Mouse (Mus musculus) kidney, embryonic 15.5 days (tissue): ENCODE results near the gene Gpr139. TPM values are rescaled to one million over a fixed set of nuclear protein-coding genes. Genes with fewer than 3 reads are reported as not detected.

Source experiments
- ATAC-seq: fragments of 200-750 bp; cut with Nextera tagmentation; replicated peaks from 2 replicates; pipeline ENCODE4 v1.8.0; 2017; ENCODE audit warnings: moderate TSS enrichment; ENCODE audit not compliant: low FRiP score
- H3K27ac ChIP-seq: fragments of 300-500 bp; sonication (generic); 2 replicates; pipeline ENCODE4 v1.5.1; 2015; ENCODE audit warnings: mild to moderate bottlenecking, inconsistent platforms
- H3K27me3 ChIP-seq: fragments of 300-500 bp; sonication (generic); 2 replicates; pipeline ENCODE4 v1.6.1; 2015; ENCODE audit warnings: inconsistent platforms
- H3K36me3 ChIP-seq: fragments of 300-500 bp; sonication (generic); 2 replicates; pipeline ENCODE4 v1.6.1; 2015; ENCODE audit warnings: inconsistent platforms
- H3K4me1 ChIP-seq: fragments of 300-500 bp; sonication (generic); 2 replicates; pipeline ENCODE4 v1.6.1; 2015; ENCODE audit warnings: inconsistent platforms
- H3K4me2 ChIP-seq: fragments of 300-500 bp; sonication (generic); 2 replicates; pipeline ENCODE4 v1.6.1; 2015; ENCODE audit warnings: moderate library complexity, mild to moderate bottlenecking, inconsistent platforms
- H3K4me3 ChIP-seq: fragments of 300-500 bp; sonication (generic); replicated peaks from 2 replicates; pipeline ENCODE4 v1.5.1; 2015; ENCODE audit warnings: mild to moderate bottlenecking, inconsistent platforms
- H3K9ac ChIP-seq: fragments of 300-500 bp; sonication (generic); 2 replicates; pipeline ENCODE4 v1.6.1; 2015; ENCODE audit warnings: mild to moderate bottlenecking, inconsistent platforms
- H3K9me3 ChIP-seq: fragments of 300-500 bp; sonication (generic); replicated peaks from 2 replicates; pipeline ENCODE4 v1.6.1; 2016; ENCODE audit warnings: inconsistent platforms
- WGBS: fragments of 180-500 bp; shearing (Covaris S2); methylation state at CpG from one replicate; pipeline ENCODE4 v1.1.7; 2015; ENCODE audit warnings: mixed read lengths; 5-methylcytosine and 5-hydroxymethylcytosine counted together
- polyA plus RNA-seq: library from polyadenylated mRNA; unstranded; fragments of >200 nt; fragmentation: Nextera tagmentation; extraction: Ambion mirVana; gene quantifications from 2 replicates; pipeline ENCODE4 v1.2.1, GENCODE M21; 2015

Gene Gpr139
- 0.34 TPM in 1 of 2 replicates, not detected in the other for polyA plus RNA-seq

- H3K4me1 ChIP-seq = peaks cover 13% of the 10 kb centered on the region
- H3K9ac ChIP-seq = peak within 1 kb of the TSS; percentile 38
Observed at GRCm38 (mm10) chr7:119184341-119185143, at the start of gene Gpr139. TSS of gene Gpr139 (minus strand) at chr7:119184603.

GRCm38 (mm10) chr7:119230971-119231370 lies 46.6 kb upstream of the Gpr139 start:
- WGBS = 61% methylated on average over 3 of the region's 3 CpGs

More at GRCm38 (mm10) chr7:119184341-119185143, at the start of gene Gpr139:
- H3K27ac ChIP-seq = no peak within 1 kb of the TSS
- H3K9me3 ChIP-seq = no peaks in the 10 kb centered on the region
- peak; percentile 83 for ATAC-seq
- no peaks in the 10 kb centered on the region for H3K36me3 ChIP-seq
- peak within 1 kb of the TSS; percentile 93 for H3K4me2 ChIP-seq
- under 1% methylated on average over 47 of the region's 47 CpGs for WGBS
- H3K4me3 ChIP-seq = peak within 1 kb of the TSS; percentile 48
- peaks cover 57% of the 10 kb centered on the region for H3K27me3 ChIP-seq

GRCm38 (mm10) chr7:119222706-119223105 lies 38.3 kb upstream of the Gpr139 start:
- Histone ChIP-seq H3K27ac (no peak overlapping the region), H3K27me3 (no peaks in the 10 kb centered on the region), H3K4me2 (no peak overlapping the region), H3K9me3 (no peaks in the 10 kb centered on the region), H3K9ac (no peak overlapping the region), H3K4me3 (no peak overlapping the region), H3K36me3 (no peaks in the 10 kb centered on the region), H3K4me1 (no peaks in the 10 kb centered on the region)
- ATAC-seq = no peak
- WGBS = 87% methylated on average over 4 of the region's 4 CpGs

More at GRCm38 (mm10) chr7:119230971-119231370, 46.6 kb upstream of the Gpr139 start:
- Histone ChIP-seq H3K4me2 (no peak overlapping the region), H3K9me3 (no peaks in the 10 kb centered on the region), H3K4me1 (no peaks in the 10 kb centered on the region), H3K4me3 (no peak overlapping the region), H3K36me3 (no peaks in the 10 kb centered on the region), H3K27ac (no peak overlapping the region), H3K9ac (no peak overlapping the region), H3K27me3 (no peaks in the 10 kb centered on the region)
- no peak for ATAC-seq

GRCm38 (mm10) chr7:119219121-119219520 lies 34.7 kb upstream of the Gpr139 start:
- Histone ChIP-seq H3K36me3 (no peaks in the 10 kb centered on the region), H3K27ac (no peak overlapping the region)
- no peak for ATAC-seq

GRCm38 (mm10) chr7:119207251-119207650 lies 22.8 kb upstream of the Gpr139 start:
- 72% methylated on average over 3 of the region's 3 CpGs for WGBS
- no peak overlapping the region for H3K9ac ChIP-seq
- H3K27ac ChIP-seq = no peak overlapping the region
- no peaks in the 10 kb centered on the region for H3K27me3 ChIP-seq
- no peak overlapping the region for H3K4me2 ChIP-seq
- no peaks in the 10 kb centered on the region for H3K9me3 ChIP-seq
- H3K4me3 ChIP-seq = no peak overlapping the region
- no peak for ATAC-seq
- H3K4me1 ChIP-seq = no peaks in the 10 kb centered on the region
- H3K36me3 ChIP-seq = no peaks in the 10 kb centered on the region

More at GRCm38 (mm10) chr7:119219121-119219520, 34.7 kb upstream of the Gpr139 start:
- Histone ChIP-seq H3K9ac (no peak overlapping the region), H3K4me3 (no peak overlapping the region), H3K4me2 (no peak overlapping the region), H3K27me3 (no peaks in the 10 kb centered on the region), H3K4me1 (no peaks in the 10 kb centered on the region), H3K9me3 (no peaks in the 10 kb centered on the region)
- WGBS = 96% methylated on average over 2 of the region's 2 CpGs

- Histone ChIP-seq H3K27me3 (peaks cover 57% of the 10 kb centered on the region), H3K36me3 (no peaks in the 10 kb centered on the region), H3K9me3 (no peaks in the 10 kb centered on the region), H3K4me1 (peaks cover 13% of the 10 kb centered on the region), H3K27ac (no peak overlapping the region), H3K4me3 (no peak overlapping the region), H3K9ac (no peak overlapping the region), H3K4me2 (no peak overlapping the region)
- 15% methylated on average over 11 of the region's 11 CpGs for WGBS
- no peak for ATAC-seq
Observed at GRCm38 (mm10) chr7:119186374-119186773, 2.0 kb upstream of the Gpr139 start.

GRCm38 (mm10) chr7:119185181-119185940 lies 958 bp upstream of the Gpr139 start:
- Histone ChIP-seq H3K36me3 (no peaks in the 10 kb centered on the region), H3K27me3 (peaks cover 57% of the 10 kb centered on the region), H3K9me3 (no peaks in the 10 kb centered on the region), H3K9ac (no peak overlapping the region), H3K4me1 (peaks cover 13% of the 10 kb centered on the region), H3K4me2 (peak overlapping the region; percentile 93), H3K4me3 (peak overlapping the region; percentile 48), H3K27ac (no peak overlapping the region)
- ATAC-seq = no peak
- 4% methylated on average over 23 of the region's 23 CpGs for WGBS

- Histone ChIP-seq H3K9ac (no peak overlapping the region), H3K4me2 (no peak overlapping the region), H3K27me3 (peaks cover 46% of the 10 kb centered on the region), H3K36me3 (no peaks in the 10 kb centered on the region), H3K27ac (no peak overlapping the region), H3K4me3 (no peak overlapping the region), H3K4me1 (peaks cover 13% of the 10 kb centered on the region), H3K9me3 (no peaks in the 10 kb centered on the region)
- no peak for ATAC-seq
- WGBS = 68% methylated on average over 4 of the region's 4 CpGs
Observed at GRCm38 (mm10) chr7:119181053-119181452, 3.4 kb downstream of the Gpr139 start.

- Histone ChIP-seq H3K36me3 (no peaks in the 10 kb centered on the region), H3K9me3 (no peaks in the 10 kb centered on the region), H3K4me2 (no peak overlapping the region), H3K27ac (no peak overlapping the region), H3K4me3 (no peak overlapping the region), H3K4me1 (no peaks in the 10 kb centered on the region), H3K27me3 (no peaks in the 10 kb centered on the region), H3K9ac (no peak overlapping the region)
- no peak for ATAC-seq
- WGBS = 84% methylated on average over 3 of the region's 3 CpGs
Observed at GRCm38 (mm10) chr7:119160015-119160414, 24.4 kb downstream of the Gpr139 start.

- H3K27me3 ChIP-seq = no peaks in the 10 kb centered on the region
- WGBS = 67% methylated on average over 8 of the region's 8 CpGs
- no peak for ATAC-seq
Observed at GRCm38 (mm10) chr7:119111771-119112170, 72.6 kb downstream of the Gpr139 start.

GRCm38 (mm10) chr7:119105878-119106277 lies 78.5 kb downstream of the Gpr139 start:
- Histone ChIP-seq H3K4me3 (no peak overlapping the region), H3K4me1 (no peaks in the 10 kb centered on the region), H3K4me2 (no peak overlapping the region), H3K27me3 (no peaks in the 10 kb centered on the region), H3K36me3 (no peaks in the 10 kb centered on the region), H3K9ac (no peak overlapping the region), H3K27ac (no peak overlapping the region), H3K9me3 (no peaks in the 10 kb centered on the region)
- no peak for ATAC-seq
- 78% methylated on average over 4 of the region's 4 CpGs for WGBS

More at GRCm38 (mm10) chr7:119111771-119112170, 72.6 kb downstream of the Gpr139 start:
- Histone ChIP-seq H3K9me3 (no peaks in the 10 kb centered on the region), H3K36me3 (no peaks in the 10 kb centered on the region), H3K4me3 (no peak overlapping the region), H3K9ac (no peak overlapping the region), H3K27ac (no peak overlapping the region), H3K4me1 (no peaks in the 10 kb centered on the region), H3K4me2 (no peak overlapping the region)

- no peaks in the 10 kb centered on the region for H3K9me3 ChIP-seq
- ATAC-seq = no peak
- 56% methylated on average over 3 of the region's 3 CpGs for WGBS
- H3K27ac ChIP-seq = no peak overlapping the region
- H3K36me3 ChIP-seq = no peaks in the 10 kb centered on the region
- H3K27me3 ChIP-seq = no peaks in the 10 kb centered on the region
- no peak overlapping the region for H3K4me3 ChIP-seq
- H3K4me1 ChIP-seq = no peaks in the 10 kb centered on the region
- no peak overlapping the region for H3K4me2 ChIP-seq
- no peak overlapping the region for H3K9ac ChIP-seq
Observed at GRCm38 (mm10) chr7:119096583-119096982, 87.8 kb downstream of the Gpr139 start.
